Mouse (Mus musculus): Measurements from ENCODE around the gene AC109138.7.

The AC109138.7 gene

GRCm38 (mm10) chr19:4217140-4217539 lies 3.0 kb downstream of the AC109138.7 start:
- peak in 1 of 2 experiments; percentile 13 for DNase-seq (ENCODE audit: low spot score in 2 of 2)

GRCm38 (mm10) chr19:4217855-4218254 lies 3.7 kb downstream of the AC109138.7 start:
- DNase-seq (ENCODE audit: low spot score in 2 of 2): no peak

GRCm38 (mm10) chr19:4218293-4218692 lies 4.1 kb downstream of the AC109138.7 start:
- DNase-seq (ENCODE audit: low spot score in 2 of 2): peak in 1 of 2 experiments; percentile 18

- peak in 1 of 2 experiments; percentile 37 for DNase-seq (ENCODE audit: low spot score in 2 of 2)
Observed at GRCm38 (mm10) chr19:4218784-4219183, 4.6 kb downstream of the AC109138.7 start.

GRCm38 (mm10) chr19:4219943-4220342 lies 5.8 kb downstream of the AC109138.7 start:
- DNase-seq (ENCODE audit: low spot score in 2 of 2): peak in 1 of 2 experiments; percentile 14

GRCm38 (mm10) chr19:4220416-4220815 lies 6.3 kb downstream of the AC109138.7 start:
- DNase-seq (ENCODE audit: low spot score in 2 of 2): peak in 1 of 2 experiments; percentile 59

- DNase-seq (ENCODE audit: low spot score in 2 of 2): peak in 1 of 2 experiments; percentile 21
Observed at GRCm38 (mm10) chr19:4220957-4221743, 7.0 kb downstream of the AC109138.7 start.

- DNase-seq (ENCODE audit: low spot score in 2 of 2): peak in 1 of 2 experiments; percentile 49
Observed at GRCm38 (mm10) chr19:4222165-4222564, 8.0 kb downstream of the AC109138.7 start.

- no peak for DNase-seq (ENCODE audit: low spot score in 2 of 2)
Observed at GRCm38 (mm10) chr19:4226779-4227178, 12.6 kb downstream of the AC109138.7 start.

GRCm38 (mm10) chr19:4227446-4227845 lies 13.3 kb downstream of the AC109138.7 start:
- DNase-seq (ENCODE audit: low spot score in 2 of 2): no peak

- peak; percentile 57 to 77 for DNase-seq (ENCODE audit: low spot score in 2 of 2)
Observed at GRCm38 (mm10) chr19:4227894-4228678, 13.9 kb downstream of the AC109138.7 start.

- no peak for DNase-seq (ENCODE audit: low spot score in 2 of 2)
Observed at GRCm38 (mm10) chr19:4228891-4229290, 14.7 kb downstream of the AC109138.7 start.

GRCm38 (mm10) chr19:4229451-4230076 lies 15.4 kb downstream of the AC109138.7 start:
- no peak for DNase-seq (ENCODE audit: low spot score in 2 of 2)

- DNase-seq (ENCODE audit: low spot score in 2 of 2): peak in 1 of 2 experiments; percentile 41
Observed at GRCm38 (mm10) chr19:4230415-4230814, 16.3 kb downstream of the AC109138.7 start.

- peak; percentile 84 to 96 for DNase-seq (ENCODE audit: low spot score in 2 of 2)
Observed at GRCm38 (mm10) chr19:4231253-4232185, 17.4 kb downstream of the AC109138.7 start, which contains the start of gene Pold4. TSS of gene Pold4 (plus strand) at chr19:4231899.

GRCm38 (mm10) chr19:4232186-4232572 lies 18.0 kb downstream of the AC109138.7 start:
- no peak for DNase-seq (ENCODE audit: low spot score in 2 of 2)

- no peak for DNase-seq (ENCODE audit: low spot score in 2 of 2)
Observed at GRCm38 (mm10) chr19:4232651-4233050, 18.5 kb downstream of the AC109138.7 start.

GRCm38 (mm10) chr19:4234548-4234947 lies 20.4 kb downstream of the AC109138.7 start:
- no peak for DNase-seq (ENCODE audit: low spot score in 2 of 2)

GRCm38 (mm10) chr19:4240247-4240668 lies 26.1 kb downstream of the AC109138.7 start:
- DNase-seq (ENCODE audit: low spot score in 2 of 2): no peak

GRCm38 (mm10) chr19:4242416-4242815 lies 28.3 kb downstream of the AC109138.7 start:
- no peak for DNase-seq (ENCODE audit: low spot score in 2 of 2)

- DNase-seq (ENCODE audit: low spot score in 2 of 2): no peak
Observed at GRCm38 (mm10) chr19:4244775-4245174, 30.6 kb downstream of the AC109138.7 start.

Data from spleen, postnatal 10 days (tissue).